Mouse (Mus musculus): ENCODE results near the gene Sdk2. TPM values are rescaled to one million over a fixed set of nuclear protein-coding genes. Genes with fewer than 3 reads are reported as not detected.
A peak's percentile ranks its signal among the peaks of the same experiment; 100 is the strongest.

The Sdk2 gene
- total RNA-seq (2012; rRNA removed) (1.2 and 1.7 TPM in 2 replicates), total RNA-seq (2014; rRNA removed) (1.2 and 1.3 TPM in 2 replicates), polyA plus RNA-seq (2012; ENCODE audit: insufficient read length, low read depth) (4.8 and 5.3 TPM in 2 replicates)

GRCm38 (mm10) chr11:114066951-114067762 lies at the start of gene Sdk2:
Gene Sdk2, minus strand, starts transcription at chr11:114067046.
- TF ChIP-seq CHD1 (IDR thresholded peaks at IDR 0.05; ENCODE audit: low read depth, low read length) = no peak
- TF ChIP-seq NRF1 (IDR thresholded peaks at IDR 0.05; ENCODE audit: low read depth, low read length) = no peak
- TF ChIP-seq ETS1 (conservative IDR thresholded peaks at IDR 0.05; ENCODE audit: low read depth, low read length) = no peak
- no peak for TF ChIP-seq POLR2A (IDR thresholded peaks at IDR 0.05; ENCODE audit: low read depth, low read length)
- TF ChIP-seq SIN3A (IDR thresholded peaks at IDR 0.05; ENCODE audit: low read length) = no peak
- Histone ChIP-seq H3K27ac (ENCODE audit: insufficient read depth, low read depth) (no peak within 1 kb of the TSS), H3K27me3 (replicated peaks) (peaks cover 15% of the 10 kb centered on the region), H3K9me3 (replicated peaks; ENCODE audit: low read length) (peaks cover 37% of the 10 kb centered on the region), H3K4me1 (ENCODE audit: control insufficient read depth in 1 of 2, insufficient read depth in 2 of 2) (peaks cover 2 to 10% of the 10 kb centered on the region in 2 experiments; a peak in 3 of 4 replicates), H3K79me2 (replicated peaks; ENCODE audit: control insufficient read depth, extremely low read depth, insufficient read depth, poor library complexity, severe bottlenecking) (no peaks in the 10 kb centered on the region), H3K9ac (ENCODE audit: insufficient read depth, low read depth) (no peak within 1 kb of the TSS), H3K4me2 (ENCODE audit: insufficient read depth, low read depth, poor library complexity, severe bottlenecking) (no peak within 1 kb of the TSS), H3K36me3 (replicated peaks in 1 of 2; ENCODE audit: control insufficient read depth in 1 of 2, insufficient read depth in 1 of 2, low read length in 1 of 2) (no peaks in the 10 kb centered on the region), H3K4me3 (replicated peaks in 1 of 3; ENCODE audit: low read depth in 2 of 3, low read length in 2 of 3, poor library complexity in 1 of 3) (no peak within 1 kb of the TSS)
- in situ Hi-C loops (cut with MboI; ENCODE audit: low pct_ligation_motif_present, low pct_unique_long_range_greater_than_20kb, low sequenced_read_pairs) (no loop called here), dilution Hi-C loops (cut with MboI; ENCODE audit: extremely low pct_ligation_motif_present, extremely low pct_unique_long_range_greater_than_20kb, low sequenced_read_pairs) (no loop called here)
- no peak for DNase-seq (ENCODE audit: extremely low read depth)

- Histone ChIP-seq H3K27me3 (replicated peaks) (peaks cover 8% of the 10 kb centered on the region), H3K79me2 (replicated peaks; ENCODE audit: control insufficient read depth, extremely low read depth, insufficient read depth, poor library complexity, severe bottlenecking) (no peaks in the 10 kb centered on the region), H3K36me3 (replicated peaks in 1 of 2; ENCODE audit: control insufficient read depth in 1 of 2, insufficient read depth in 1 of 2, low read length in 1 of 2) (no peaks in the 10 kb centered on the region), H3K4me2 (ENCODE audit: insufficient read depth, low read depth, poor library complexity, severe bottlenecking) (no peak overlapping the region), H3K27ac (ENCODE audit: insufficient read depth, low read depth) (no peak overlapping the region), H3K9ac (ENCODE audit: insufficient read depth, low read depth) (no peak overlapping the region), H3K9me3 (replicated peaks; ENCODE audit: low read length) (no peaks in the 10 kb centered on the region), H3K4me3 (replicated peaks in 1 of 3; ENCODE audit: low read depth in 2 of 3, low read length in 2 of 3, poor library complexity in 1 of 3) (no peak overlapping the region), H3K4me1 (ENCODE audit: control insufficient read depth in 1 of 2, insufficient read depth in 2 of 2) (peaks cover 0 to 35% of the 10 kb centered on the region in 2 experiments; a peak in 2 of 4 replicates)
- dilution Hi-C loops (cut with MboI; ENCODE audit: extremely low pct_ligation_motif_present, extremely low pct_unique_long_range_greater_than_20kb, low sequenced_read_pairs) = no loop called here
- TF ChIP-seq MYC (IDR thresholded peaks at IDR 0.05; ENCODE audit: low read depth, low read length) = no peak
- TF ChIP-seq NRF1 (IDR thresholded peaks at IDR 0.05; ENCODE audit: low read depth, low read length) = no peak
- TF ChIP-seq MAX (IDR thresholded peaks at IDR 0.05; ENCODE audit: low read length) = no peak
- TF ChIP-seq RAD21 (IDR thresholded peaks at IDR 0.05; ENCODE audit: low read depth, low read length) = no peak
- TF ChIP-seq NELFE (IDR thresholded peaks at IDR 0.05; ENCODE audit: low read depth, low read length) = no peak
- TF ChIP-seq CTCF (conservative IDR thresholded peaks at IDR 0.05 in 1 of 2, IDR thresholded peaks at IDR 0.05 in 1 of 2; ENCODE audit: low read depth in 2 of 2, low read length in 2 of 2) = peak; percentile 13 to 37; a peak in 3 of 4 replicates
- no peak for TF ChIP-seq MEF2A (IDR thresholded peaks at IDR 0.05; ENCODE audit: borderline replicate concordance, low read depth, low read length)
- no peak for TF ChIP-seq E2F4 (IDR thresholded peaks at IDR 0.05; ENCODE audit: insufficient replicate concordance, low read depth, low read length)
- DNase-seq (ENCODE audit: extremely low read depth) = no peak
- in situ Hi-C loops (cut with MboI; ENCODE audit: low pct_ligation_motif_present, low pct_unique_long_range_greater_than_20kb, low sequenced_read_pairs) = no loop called here
Observed at GRCm38 (mm10) chr11:114115077-114115476, 48.2 kb upstream of the Sdk2 start.

GRCm38 (mm10) chr11:114114674-114115073 lies 47.8 kb upstream of the Sdk2 start:
- no peak overlapping the region for H3K27ac ChIP-seq (ENCODE audit: insufficient read depth, low read depth)
- TF ChIP-seq USF1 (IDR thresholded peaks at IDR 0.05; ENCODE audit: low read depth, low read length) = no peak
- no peak for TF ChIP-seq POLR2AphosphoS2 (IDR thresholded peaks at IDR 0.05; ENCODE audit: low read depth, low read length)
- no peak for TF ChIP-seq MAFK (IDR thresholded peaks at IDR 0.05; ENCODE audit: insufficient replicate concordance, low read length)
- no peak for TF ChIP-seq ZC3H11A (IDR thresholded peaks at IDR 0.05; ENCODE audit: low read depth, low read length)
- no peak for TF ChIP-seq MAZ (IDR thresholded peaks at IDR 0.05; ENCODE audit: low read depth, low read length)
- TF ChIP-seq UBTF (IDR thresholded peaks at IDR 0.05; ENCODE audit: low read depth, low read length) = no peak
- TF ChIP-seq GABPA (IDR thresholded peaks at IDR 0.05; ENCODE audit: insufficient replicate concordance, low read depth, low read length) = no peak
- no peak for TF ChIP-seq NRF1 (IDR thresholded peaks at IDR 0.05; ENCODE audit: low read depth, low read length)
- no peak for TF ChIP-seq POLR2A (IDR thresholded peaks at IDR 0.05; ENCODE audit: low read depth, low read length)
- no peak for TF ChIP-seq KAT2A (IDR thresholded peaks at IDR 0.05; ENCODE audit: insufficient replicate concordance, low read length)
- no peak for TF ChIP-seq NELFE (IDR thresholded peaks at IDR 0.05; ENCODE audit: low read depth, low read length)
- TF ChIP-seq E2F4 (IDR thresholded peaks at IDR 0.05; ENCODE audit: insufficient replicate concordance, low read depth, low read length) = no peak
- no peak for TF ChIP-seq SMC3 (IDR thresholded peaks at IDR 0.05; ENCODE audit: low read depth, low read length)
- no peak for TF ChIP-seq BHLHE40 (IDR thresholded peaks at IDR 0.05; ENCODE audit: low read depth, low read length)
- no peak for TF ChIP-seq HCFC1 (IDR thresholded peaks at IDR 0.05; ENCODE audit: low read depth, low read length)
- no peak for TF ChIP-seq TBP (conservative IDR thresholded peaks at IDR 0.05; ENCODE audit: low read depth, low read length)
- no peaks in the 10 kb centered on the region for H3K9me3 ChIP-seq (replicated peaks; ENCODE audit: low read length)
- no peak overlapping the region for H3K9ac ChIP-seq (ENCODE audit: insufficient read depth, low read depth)
- no peak overlapping the region for H3K4me3 ChIP-seq (replicated peaks in 1 of 3; ENCODE audit: low read depth in 2 of 3, low read length in 2 of 3, poor library complexity in 1 of 3)
- no peaks in the 10 kb centered on the region for H3K36me3 ChIP-seq (replicated peaks in 1 of 2; ENCODE audit: control insufficient read depth in 1 of 2, insufficient read depth in 1 of 2, low read length in 1 of 2)
- in situ Hi-C loops (cut with MboI; ENCODE audit: low pct_ligation_motif_present, low pct_unique_long_range_greater_than_20kb, low sequenced_read_pairs) = no loop called here
- H3K4me2 ChIP-seq (ENCODE audit: insufficient read depth, low read depth, poor library complexity, severe bottlenecking) = no peak overlapping the region
- no peak for DNase-seq (ENCODE audit: extremely low read depth)
- H3K79me2 ChIP-seq (replicated peaks; ENCODE audit: control insufficient read depth, extremely low read depth, insufficient read depth, poor library complexity, severe bottlenecking) = no peaks in the 10 kb centered on the region
- peaks cover 5% of the 10 kb centered on the region for H3K27me3 ChIP-seq (replicated peaks)
- peaks cover 0 to 35% of the 10 kb centered on the region in 2 experiments; a peak in 2 of 4 replicates for H3K4me1 ChIP-seq (ENCODE audit: control insufficient read depth in 1 of 2, insufficient read depth in 2 of 2)
- dilution Hi-C loops (cut with MboI; ENCODE audit: extremely low pct_ligation_motif_present, extremely low pct_unique_long_range_greater_than_20kb, low sequenced_read_pairs) = no loop called here

Data from CH12.LX (cell line).